Mouse (Mus musculus): ENCODE results near the gene Osbpl6. TPM values are rescaled to one million over a fixed set of nuclear protein-coding genes. Genes with fewer than 3 reads are reported as not detected.

The Osbpl6 gene
- polyA plus RNA-seq, 1 experiment from 2014 or later = 24.2 TPM

- Histone ChIP-seq H3K36me3 (no peaks in the 10 kb centered on the region), H3K9ac (no peak overlapping the region), H3K4me2 (no peak overlapping the region), H3K27me3 (no peaks in the 10 kb centered on the region), H3K9me3 (peaks cover under 1% of the 10 kb centered on the region; the same call in 1 of the 2 replicates), H3K27ac (no peak overlapping the region), H3K4me3 (no peak overlapping the region), H3K4me1 (replicated peaks) (peaks cover 11% of the 10 kb centered on the region)
- WGBS = 80% methylated on average over 6 of the region's 6 CpGs
- no peak for ATAC-seq (ENCODE audit: low FRiP score)
Measured at GRCm38 (mm10) chr2:76512888-76513287, 106.6 kb downstream of the Osbpl6 start.

GRCm38 (mm10) chr2:76513296-76513695, 107.0 kb downstream of the Osbpl6 start:
- ATAC-seq (ENCODE audit: low FRiP score) = no peak
- no peaks in the 10 kb centered on the region for H3K27me3 ChIP-seq
- 64% methylated on average over 3 of the region's 3 CpGs for WGBS
- no peaks in the 10 kb centered on the region; the same call in 1 of the 2 replicates for H3K9me3 ChIP-seq
- no peak overlapping the region for H3K4me2 ChIP-seq
- H3K4me3 ChIP-seq = no peak overlapping the region
- H3K36me3 ChIP-seq = no peaks in the 10 kb centered on the region
- no peak overlapping the region for H3K9ac ChIP-seq
- peaks cover 11% of the 10 kb centered on the region for H3K4me1 ChIP-seq (replicated peaks)
- H3K27ac ChIP-seq = no peak overlapping the region

- H3K4me1 ChIP-seq (replicated peaks) = no peaks in the 10 kb centered on the region
- H3K9me3 ChIP-seq = no peaks in the 10 kb centered on the region
- no peak overlapping the region for H3K4me2 ChIP-seq
- H3K27me3 ChIP-seq = no peaks in the 10 kb centered on the region
- no peak overlapping the region for H3K27ac ChIP-seq
- H3K9ac ChIP-seq = no peak overlapping the region
- no peaks in the 10 kb centered on the region for H3K36me3 ChIP-seq
- WGBS = 94% methylated on average over 14 of the region's 14 CpGs
- ATAC-seq (ENCODE audit: low FRiP score) = no peak
- H3K4me3 ChIP-seq = no peak overlapping the region
Measured at GRCm38 (mm10) chr2:76517471-76517870, 111.2 kb downstream of the Osbpl6 start.

GRCm38 (mm10) chr2:76518407-76519063, 112.2 kb downstream of the Osbpl6 start:
- no peak for ATAC-seq (ENCODE audit: low FRiP score)
- no peaks in the 10 kb centered on the region for H3K36me3 ChIP-seq
- H3K9ac ChIP-seq = no peak overlapping the region
- H3K4me1 ChIP-seq (replicated peaks) = no peaks in the 10 kb centered on the region
- H3K9me3 ChIP-seq = no peaks in the 10 kb centered on the region
- no peak overlapping the region for H3K27ac ChIP-seq
- H3K4me2 ChIP-seq = no peak overlapping the region
- WGBS = 84% methylated on average over 5 of the region's 5 CpGs
- no peaks in the 10 kb centered on the region for H3K27me3 ChIP-seq
- H3K4me3 ChIP-seq = no peak overlapping the region

GRCm38 (mm10) chr2:76521585-76521984, 115.3 kb downstream of the Osbpl6 start:
- no peaks in the 10 kb centered on the region for H3K9me3 ChIP-seq
- WGBS = 89% methylated on average over 6 of the region's 6 CpGs

DNA sequence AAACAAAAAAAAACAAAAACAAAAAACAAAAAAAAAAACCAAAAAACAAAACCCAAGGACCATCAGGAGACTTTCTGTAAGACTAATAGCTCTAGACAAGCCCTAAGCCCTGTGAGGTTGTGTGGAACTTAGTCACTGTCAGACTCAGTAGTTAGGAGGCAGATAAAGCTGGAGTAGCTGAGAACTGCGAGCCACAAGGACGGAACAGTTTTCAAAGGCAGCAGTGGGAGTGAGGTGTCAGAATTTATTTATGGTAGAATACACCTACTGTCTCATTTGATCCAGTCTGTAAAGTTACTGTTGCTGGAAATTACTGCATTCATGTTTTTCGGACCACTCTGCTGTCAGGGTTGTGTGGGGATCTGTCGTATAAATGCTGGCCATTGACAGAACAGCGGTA, 118.1 kb downstream of the Osbpl6 start:
- Histone ChIP-seq H3K4me2 (no peak overlapping the region), H3K27me3 (no peaks in the 10 kb centered on the region), H3K36me3 (no peaks in the 10 kb centered on the region), H3K9ac (no peak overlapping the region), H3K9me3 (no peaks in the 10 kb centered on the region), H3K4me3 (no peak overlapping the region), H3K4me1 (replicated peaks) (no peaks in the 10 kb centered on the region), H3K27ac (no peak overlapping the region)
- 71% methylated on average over 5 of the region's 5 CpGs for WGBS
- no peak for ATAC-seq (ENCODE audit: low FRiP score)

More at GRCm38 (mm10) chr2:76521585-76521984, 115.3 kb downstream of the Osbpl6 start:
- H3K4me1 ChIP-seq (replicated peaks) = no peaks in the 10 kb centered on the region
- no peak overlapping the region for H3K9ac ChIP-seq
- H3K36me3 ChIP-seq = no peaks in the 10 kb centered on the region
- no peak for ATAC-seq (ENCODE audit: low FRiP score)
- H3K4me3 ChIP-seq = no peak overlapping the region
- no peak overlapping the region for H3K4me2 ChIP-seq
- H3K27ac ChIP-seq = no peak overlapping the region
- H3K27me3 ChIP-seq = no peaks in the 10 kb centered on the region

- no peak overlapping the region for H3K4me3 ChIP-seq
- H3K9ac ChIP-seq = no peak overlapping the region
- 29% methylated on average over 3 of the region's 3 CpGs for WGBS
- no peak overlapping the region for H3K4me2 ChIP-seq
- H3K4me1 ChIP-seq (replicated peaks) = no peaks in the 10 kb centered on the region
- H3K36me3 ChIP-seq = no peaks in the 10 kb centered on the region
- no peak overlapping the region for H3K27ac ChIP-seq
- ATAC-seq (ENCODE audit: low FRiP score) = no peak
- no peaks in the 10 kb centered on the region for H3K9me3 ChIP-seq
- no peaks in the 10 kb centered on the region for H3K27me3 ChIP-seq
Measured at GRCm38 (mm10) chr2:76525645-76526044, 119.3 kb downstream of the Osbpl6 start.

DNA sequence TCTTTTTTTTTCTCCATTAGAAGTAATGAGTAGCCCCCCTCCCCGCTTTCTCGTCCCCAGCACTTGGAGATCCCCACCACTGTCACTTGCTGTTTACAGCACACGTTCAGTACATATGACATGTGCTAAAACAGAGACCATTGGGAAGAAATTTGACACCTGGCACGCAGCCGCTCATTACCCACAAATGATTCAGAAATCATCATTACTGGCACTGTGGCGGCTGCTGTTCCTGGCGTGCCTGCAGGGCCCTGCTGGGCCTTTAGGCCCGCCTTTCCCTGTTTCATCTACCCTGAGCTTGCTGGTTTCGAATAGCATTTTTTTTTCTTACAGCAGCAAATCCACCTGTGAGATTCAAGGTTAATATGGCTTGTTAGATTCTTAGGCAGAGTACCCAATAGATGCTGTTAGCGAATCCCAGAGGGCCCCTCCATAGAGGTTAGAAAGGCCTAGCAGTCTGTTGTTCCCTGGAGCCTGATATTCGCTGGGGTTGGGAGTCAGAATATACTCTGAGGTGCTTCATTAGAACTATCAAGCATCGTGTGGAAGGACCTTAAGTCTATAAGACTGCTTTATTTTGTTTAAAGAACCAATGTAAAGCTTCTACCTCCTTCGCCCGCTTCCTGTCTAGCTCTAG, 126.3 kb downstream of the Osbpl6 start:
- Histone ChIP-seq H3K4me1 (replicated peaks) (peaks cover 38% of the 10 kb centered on the region), H3K9me3 (no peaks in the 10 kb centered on the region), H3K27me3 (no peaks in the 10 kb centered on the region), H3K27ac (peak overlapping the region; percentile 20), H3K36me3 (no peaks in the 10 kb centered on the region), H3K4me2 (no peak overlapping the region), H3K9ac (no peak overlapping the region), H3K4me3 (no peak overlapping the region)
- 66% methylated on average over 14 of the region's 14 CpGs for WGBS
- ATAC-seq (ENCODE audit: low FRiP score) = peak; percentile 46; the same call in 1 of the 2 replicates

- ATAC-seq (ENCODE audit: low FRiP score) = peak; percentile 46; the same call in 1 of the 2 replicates
- no peaks in the 10 kb centered on the region for H3K27me3 ChIP-seq
- H3K4me2 ChIP-seq = no peak overlapping the region
- H3K9me3 ChIP-seq = no peaks in the 10 kb centered on the region
- no peak overlapping the region for H3K4me3 ChIP-seq
- no peak overlapping the region for H3K27ac ChIP-seq
- H3K4me1 ChIP-seq (replicated peaks) = peaks cover 44% of the 10 kb centered on the region
- no peaks in the 10 kb centered on the region for H3K36me3 ChIP-seq
- WGBS = 50% methylated on average over 7 of the region's 7 CpGs
- no peak overlapping the region for H3K9ac ChIP-seq
Measured at GRCm38 (mm10) chr2:76534932-76535331, 128.6 kb downstream of the Osbpl6 start.

- no peaks in the 10 kb centered on the region for H3K36me3 ChIP-seq
- WGBS = 93% methylated on average over 9 of the region's 9 CpGs
- H3K27ac ChIP-seq = no peak overlapping the region
- H3K9me3 ChIP-seq = no peaks in the 10 kb centered on the region
- H3K4me1 ChIP-seq (replicated peaks) = peaks cover 10% of the 10 kb centered on the region
- no peak overlapping the region for H3K4me2 ChIP-seq
- no peaks in the 10 kb centered on the region for H3K27me3 ChIP-seq
- H3K4me3 ChIP-seq = no peak overlapping the region
- no peak for ATAC-seq (ENCODE audit: low FRiP score)
- H3K9ac ChIP-seq = no peak overlapping the region
Measured at GRCm38 (mm10) chr2:76541900-76542299, 135.6 kb downstream of the Osbpl6 start.

DNA sequence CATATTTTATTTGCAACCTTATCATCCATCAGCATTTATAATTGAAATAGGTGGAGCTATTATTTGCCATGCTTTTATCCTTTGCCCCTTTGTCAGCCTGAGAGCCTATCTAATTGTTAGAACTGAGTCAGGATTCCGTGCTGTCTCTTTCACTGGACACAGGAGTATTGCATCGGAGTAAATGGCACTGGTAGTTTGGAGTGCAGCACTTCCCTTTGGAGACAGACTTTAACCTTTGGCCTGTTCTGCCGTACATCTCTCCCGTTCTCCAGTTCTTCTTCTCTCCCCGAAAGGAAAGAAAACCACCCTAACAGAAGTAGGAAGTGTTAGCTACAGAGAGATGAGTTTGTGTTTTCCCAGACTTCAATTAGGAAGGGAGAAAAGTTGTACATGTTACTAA, 136.6 kb downstream of the Osbpl6 start:
- ATAC-seq (ENCODE audit: low FRiP score) = no peak

DNA sequence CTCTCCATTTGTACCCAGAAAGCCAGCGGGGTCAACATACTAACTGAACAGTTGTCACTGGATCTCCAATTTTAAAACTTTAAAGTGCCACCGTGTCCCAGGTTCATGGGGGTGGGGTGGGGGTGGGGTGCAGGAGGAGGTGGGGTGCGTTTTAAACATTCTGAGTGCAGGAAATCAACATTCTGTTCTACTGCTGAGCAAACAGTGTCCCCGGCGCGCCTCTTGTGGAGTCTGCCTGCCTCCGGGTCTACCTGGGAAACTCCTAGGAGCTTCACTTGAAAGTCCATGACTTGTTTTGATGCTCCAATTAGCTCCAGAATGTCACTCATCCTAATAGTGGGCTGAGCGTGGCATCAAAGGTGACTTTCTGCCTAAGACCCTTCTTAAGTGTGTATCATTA, 139.2 kb downstream of the Osbpl6 start:
- Histone ChIP-seq H3K4me1 (replicated peaks) (no peaks in the 10 kb centered on the region), H3K4me2 (no peak overlapping the region), H3K27me3 (no peaks in the 10 kb centered on the region), H3K9me3 (no peaks in the 10 kb centered on the region), H3K4me3 (no peak overlapping the region), H3K27ac (no peak overlapping the region), H3K9ac (no peak overlapping the region), H3K36me3 (no peaks in the 10 kb centered on the region; the same call in 1 of the 2 replicates)
- no peak for ATAC-seq (ENCODE audit: low FRiP score)
- 82% methylated on average over 8 of the region's 8 CpGs for WGBS

More for the DNA sequence above, 136.6 kb downstream of the Osbpl6 start:
- no peaks in the 10 kb centered on the region for H3K9me3 ChIP-seq
- no peak overlapping the region for H3K4me2 ChIP-seq
- no peaks in the 10 kb centered on the region for H3K36me3 ChIP-seq
- no peak overlapping the region for H3K4me3 ChIP-seq
- H3K9ac ChIP-seq = no peak overlapping the region
- H3K27me3 ChIP-seq = no peaks in the 10 kb centered on the region
- WGBS = 73% methylated on average over 5 of the region's 5 CpGs
- no peak overlapping the region for H3K27ac ChIP-seq
- H3K4me1 ChIP-seq (replicated peaks) = peaks cover 9% of the 10 kb centered on the region

GRCm38 (mm10) chr2:76548171-76548570, 141.9 kb downstream of the Osbpl6 start:
- no peaks in the 10 kb centered on the region for H3K9me3 ChIP-seq
- no peak overlapping the region for H3K4me3 ChIP-seq
- H3K27me3 ChIP-seq = no peaks in the 10 kb centered on the region
- H3K9ac ChIP-seq = no peak overlapping the region
- no peak overlapping the region for H3K27ac ChIP-seq
- ATAC-seq (ENCODE audit: low FRiP score) = no peak
- peaks cover 7% of the 10 kb centered on the region for H3K36me3 ChIP-seq
- WGBS = 89% methylated on average over 10 of the region's 10 CpGs
- H3K4me2 ChIP-seq = no peak overlapping the region
- H3K4me1 ChIP-seq (replicated peaks) = no peaks in the 10 kb centered on the region
